Mouse (Mus musculus) right cerebral cortex, postnatal 14 days (tissue): ENCODE measurements around the gene Lman1l.

Experiments
- DNase-seq: peaks from one replicate; pipeline ENCODE4 v3.0.0; 2022

The Lman1l gene

DNA sequence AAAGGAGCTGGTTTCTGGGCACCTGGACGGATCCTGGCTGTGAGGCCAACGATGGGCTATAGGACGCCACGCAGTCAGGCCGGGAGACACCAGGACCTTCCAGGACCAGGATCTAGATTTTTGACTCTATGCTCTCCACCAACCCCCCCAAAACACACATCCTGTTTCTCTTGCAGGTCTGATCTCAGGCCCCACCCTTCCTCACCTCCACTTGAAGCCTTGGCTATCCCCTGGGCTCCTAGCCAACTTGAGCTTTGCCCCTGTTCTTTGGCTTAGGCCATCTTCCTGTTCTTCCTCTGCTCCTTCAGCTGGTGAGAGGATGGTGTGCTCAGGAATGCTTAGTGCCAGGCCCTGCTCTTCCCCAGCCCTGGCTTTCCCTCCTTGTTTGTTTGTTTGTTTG is at the start of gene Lman1l:
Gene Lman1l, minus strand, starts transcription at position 101 of the 400 bp plus-strand sequence.
- DNase-seq, result no peak

DNA sequence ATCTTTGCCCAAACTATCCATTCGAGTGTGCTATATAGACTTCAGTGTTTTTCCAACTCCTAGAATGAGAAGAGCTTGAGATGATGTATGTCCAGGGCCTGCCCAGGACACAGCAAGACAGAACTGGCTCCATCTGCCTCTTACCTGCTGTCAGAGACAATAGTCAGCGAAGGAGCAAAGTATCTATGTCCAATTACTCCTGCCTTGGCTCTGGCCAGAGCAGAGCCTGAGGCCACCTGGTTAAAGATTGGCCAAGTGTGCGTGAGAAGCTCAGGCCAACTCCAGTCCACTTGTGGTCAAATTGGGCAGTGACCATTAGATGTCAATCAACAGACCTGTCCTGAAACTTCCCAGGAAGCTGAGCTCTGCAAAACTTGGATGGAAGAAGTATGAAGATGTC is 49.0 kb upstream of the Lman1l start:
- DNase-seq, result no peak

DNA sequence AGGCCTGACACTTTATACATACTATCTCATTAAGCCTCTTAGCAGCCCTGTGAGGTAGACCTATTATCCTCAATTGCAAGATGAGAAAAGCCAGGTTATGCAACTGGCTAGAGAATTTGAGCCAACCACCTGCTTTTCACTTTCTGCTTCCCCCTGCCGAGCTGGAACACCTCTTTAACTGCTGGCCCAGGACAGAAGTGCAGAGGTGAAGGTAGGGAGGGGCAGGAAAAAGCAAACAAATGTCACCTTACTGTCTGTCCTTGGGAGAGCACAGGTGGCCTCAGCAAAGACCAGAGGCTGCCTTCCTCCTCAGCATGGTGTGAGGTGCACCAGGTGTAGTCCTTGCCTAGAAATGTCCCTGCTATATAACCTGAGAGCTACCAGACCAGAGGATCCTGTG is 47.7 kb upstream of the Lman1l start:
- no peak for DNase-seq

DNA sequence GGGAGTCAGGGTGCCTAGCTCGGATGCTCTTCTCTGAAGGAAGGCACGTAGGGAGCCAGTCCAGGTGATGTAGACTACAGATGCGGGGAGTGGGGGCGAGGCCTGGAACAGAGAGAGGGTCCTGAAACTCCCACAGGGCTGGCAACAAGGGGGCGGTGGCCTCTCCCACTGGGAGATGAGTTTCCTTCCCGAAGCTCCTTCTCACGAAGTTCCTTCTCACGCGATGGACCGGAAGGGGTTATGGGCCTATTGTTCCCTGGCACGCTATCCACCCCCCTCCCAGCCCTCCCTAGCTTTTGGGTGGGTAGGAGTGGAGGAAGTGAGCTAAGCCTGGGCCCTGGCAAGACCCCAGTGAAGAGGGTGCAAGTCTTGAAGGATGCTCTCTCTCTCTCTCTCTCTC is 47.2 kb upstream of the Lman1l start:
- no peak for DNase-seq

DNA sequence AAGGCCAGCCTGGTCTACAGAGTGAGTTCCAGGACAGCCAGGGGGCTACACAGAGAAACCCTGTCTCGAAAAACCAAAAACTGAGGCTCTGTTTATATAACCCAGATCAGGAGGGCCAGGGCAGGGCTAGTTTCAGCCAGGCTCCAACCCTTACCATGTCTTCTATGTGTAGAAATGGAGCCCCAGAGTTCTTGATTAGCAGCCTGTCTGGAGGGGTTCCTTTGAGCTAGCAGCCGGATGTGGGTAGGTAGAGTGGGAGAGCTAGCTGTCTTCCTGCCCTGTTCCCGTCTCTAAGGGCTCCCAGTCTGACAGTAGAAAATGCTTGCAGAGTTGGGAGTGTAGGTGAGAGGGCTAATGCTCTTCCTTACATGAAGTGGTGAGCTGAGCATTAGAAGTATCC is 46.6 kb upstream of the Lman1l start:
- no peak for DNase-seq

DNA sequence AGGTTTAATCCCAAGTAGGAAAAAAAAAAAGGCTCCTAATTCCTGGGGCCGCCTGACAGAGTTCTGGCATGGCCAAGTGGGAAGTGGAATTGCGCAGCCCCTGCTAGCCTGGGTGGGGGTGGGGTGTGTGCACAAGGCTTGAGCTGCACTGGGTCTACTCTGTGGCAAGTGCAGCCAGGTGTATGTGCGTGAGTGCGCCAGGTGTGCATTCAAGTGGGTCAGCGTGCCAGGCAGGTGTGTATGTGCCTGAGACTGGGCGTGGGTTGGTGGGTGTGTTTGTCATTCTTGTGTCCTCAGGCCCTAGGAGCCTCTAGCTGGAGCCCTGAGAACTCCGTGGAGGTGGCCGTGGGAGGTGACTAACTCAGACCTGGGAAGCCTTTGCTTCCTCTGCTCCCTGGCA is 46.0 kb upstream of the Lman1l start:
- no peak for DNase-seq

DNA sequence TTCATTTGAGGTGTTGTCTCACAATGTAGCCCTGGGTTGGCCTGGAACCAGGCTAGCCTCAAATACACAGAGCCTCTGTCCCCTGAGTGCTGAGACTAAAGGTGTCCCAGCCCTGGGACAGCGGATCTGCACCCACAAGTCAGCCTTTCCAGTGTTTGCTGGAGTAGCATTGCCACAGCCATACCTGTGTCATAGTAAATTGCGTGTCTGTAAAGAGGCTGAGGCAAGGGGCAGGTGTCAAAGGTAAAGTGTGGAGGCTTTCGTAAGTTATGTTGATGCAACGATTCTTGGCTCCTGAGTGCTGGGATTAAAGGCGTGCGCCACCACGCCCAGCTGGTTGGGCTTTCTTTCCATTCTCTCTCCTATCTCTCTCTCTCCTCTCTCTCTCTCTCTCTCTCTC is 44.0 kb upstream of the Lman1l start:
- no peak for DNase-seq

DNA sequence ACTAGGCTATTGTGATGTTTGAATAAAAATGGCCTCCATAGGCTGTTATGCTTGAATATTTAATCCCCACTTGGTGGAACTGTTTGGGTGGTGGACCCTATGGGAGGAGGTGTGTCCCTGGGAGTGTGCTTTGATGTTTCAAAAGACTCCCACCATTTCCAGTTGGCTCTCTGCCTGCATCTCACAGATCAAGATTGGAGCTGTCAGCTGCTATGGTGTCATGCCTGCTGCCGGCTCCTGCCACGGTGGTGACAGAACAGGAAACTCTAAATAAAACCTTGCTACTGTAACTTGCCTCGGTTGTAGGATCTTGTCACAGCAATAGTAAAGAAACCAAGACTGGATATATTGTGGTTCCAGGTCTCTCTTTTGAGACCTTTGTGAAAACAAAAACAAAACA is 41.0 kb upstream of the Lman1l start:
- DNase-seq, result no peak

DNA sequence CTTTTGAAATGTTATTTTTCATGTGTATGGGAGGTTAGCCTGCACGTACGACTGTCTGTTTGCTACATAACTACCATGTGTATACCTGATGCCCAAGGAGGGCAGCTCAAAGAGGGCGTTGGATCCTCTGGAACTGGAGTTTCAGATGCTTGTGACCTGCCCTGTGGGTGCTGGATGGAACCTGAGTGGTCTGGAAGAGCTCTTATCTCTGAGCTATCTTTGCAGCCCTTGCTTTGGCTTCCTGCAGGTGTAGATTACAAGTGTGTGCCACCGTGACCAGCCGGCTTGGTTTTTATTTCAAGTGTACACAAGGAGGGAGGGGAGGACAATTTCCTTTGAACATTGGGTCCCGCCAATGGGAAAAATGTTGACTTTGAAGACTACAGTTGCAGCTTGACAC is 39.9 kb upstream of the Lman1l start:
- DNase-seq, result no peak

DNA sequence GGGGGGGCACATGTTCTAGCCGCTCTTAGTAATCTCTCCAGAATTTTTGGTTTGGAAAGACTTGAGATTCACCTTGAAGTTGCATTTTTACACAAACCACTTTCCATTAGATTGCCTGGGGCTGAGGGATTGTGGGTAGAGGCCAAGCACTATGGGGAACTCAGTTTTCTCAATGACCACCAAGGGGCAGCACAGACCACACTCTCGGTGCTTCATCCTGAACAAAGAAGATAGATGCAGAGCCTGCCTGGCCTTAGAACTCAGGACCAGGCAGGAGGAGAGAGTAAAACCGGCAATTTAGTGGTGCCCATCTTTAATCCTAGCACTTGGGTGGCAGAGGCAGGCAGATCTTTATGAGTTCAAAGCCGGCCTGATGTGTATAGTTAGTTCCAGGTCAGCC is 39.2 kb upstream of the Lman1l start:
- peak; percentile 73 for DNase-seq

DNA sequence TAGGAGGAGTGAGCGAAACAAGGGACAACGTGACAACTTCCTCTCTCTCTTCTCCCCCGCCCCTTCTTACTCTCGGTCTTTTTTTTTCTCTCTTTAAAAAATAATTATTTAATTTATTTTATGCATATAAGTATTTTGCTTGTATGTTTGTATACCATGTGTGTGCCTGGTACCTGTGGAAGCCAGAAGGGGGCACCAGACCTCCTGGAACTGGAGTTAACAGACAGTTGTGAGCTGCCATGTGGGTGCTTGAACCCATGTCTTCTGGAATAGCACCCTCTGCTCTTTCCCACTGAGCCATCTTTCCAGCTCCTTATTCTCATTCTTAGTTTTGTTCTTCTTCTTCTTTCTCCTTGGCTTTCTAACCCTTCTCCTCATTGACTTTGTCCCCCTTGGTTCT is 38.4 kb upstream of the Lman1l start:
- no peak for DNase-seq

DNA sequence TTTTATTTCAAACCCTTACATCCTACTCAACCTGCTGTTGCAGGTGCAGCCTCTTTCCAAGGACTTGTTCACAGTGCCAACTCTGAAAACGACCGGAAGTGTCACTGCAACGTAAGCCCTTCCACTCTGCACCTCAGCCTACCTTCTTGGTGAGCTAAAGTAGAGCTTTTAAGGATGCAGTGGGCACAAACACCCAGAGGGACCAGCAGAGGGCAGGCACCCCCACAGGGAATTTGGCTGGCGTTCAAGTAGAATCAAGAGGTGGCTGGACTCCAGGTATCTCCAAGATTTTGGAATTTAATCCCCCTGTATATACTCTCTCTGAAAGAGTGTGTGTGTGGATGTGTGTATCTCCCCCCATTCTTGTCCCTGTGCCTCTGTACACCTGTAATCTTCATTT is 37.3 kb upstream of the Lman1l start:
- DNase-seq, result no peak

DNA sequence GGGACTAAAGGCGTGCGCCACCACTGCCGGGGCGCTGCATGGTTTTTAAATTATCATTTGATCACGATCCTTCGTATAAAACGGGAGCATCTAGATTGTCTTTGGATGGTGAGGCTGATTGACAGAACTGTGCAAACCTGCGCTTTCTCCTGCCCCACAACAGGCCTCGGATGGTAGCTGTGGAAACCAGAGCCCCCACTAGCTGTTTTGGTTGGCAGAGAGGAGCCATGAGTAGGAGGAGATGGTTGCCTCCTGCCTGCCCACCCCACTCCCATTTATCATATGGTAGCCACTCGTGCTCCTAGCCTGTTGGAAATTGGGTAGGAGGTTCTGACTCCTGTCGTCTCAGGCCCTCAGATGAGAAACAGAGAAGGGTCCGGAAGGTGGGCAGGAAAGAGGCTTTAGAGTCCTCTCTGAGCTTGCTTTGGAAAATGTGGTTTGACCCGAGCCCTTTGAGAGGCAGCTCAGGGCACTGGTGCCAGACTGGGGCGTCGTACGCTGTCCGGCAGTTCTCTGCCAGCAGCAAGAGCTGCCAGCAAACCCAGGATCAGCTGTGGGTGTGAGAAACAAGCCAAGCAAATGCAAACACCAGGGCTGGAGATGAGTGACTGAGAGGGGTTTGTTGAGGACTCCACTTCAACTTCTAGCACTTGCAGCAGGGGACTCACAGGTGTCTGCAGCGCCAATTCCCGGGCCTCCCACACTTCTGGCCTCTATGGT is 36.2 kb upstream of the Lman1l start:
- DNase-seq, result no peak

DNA sequence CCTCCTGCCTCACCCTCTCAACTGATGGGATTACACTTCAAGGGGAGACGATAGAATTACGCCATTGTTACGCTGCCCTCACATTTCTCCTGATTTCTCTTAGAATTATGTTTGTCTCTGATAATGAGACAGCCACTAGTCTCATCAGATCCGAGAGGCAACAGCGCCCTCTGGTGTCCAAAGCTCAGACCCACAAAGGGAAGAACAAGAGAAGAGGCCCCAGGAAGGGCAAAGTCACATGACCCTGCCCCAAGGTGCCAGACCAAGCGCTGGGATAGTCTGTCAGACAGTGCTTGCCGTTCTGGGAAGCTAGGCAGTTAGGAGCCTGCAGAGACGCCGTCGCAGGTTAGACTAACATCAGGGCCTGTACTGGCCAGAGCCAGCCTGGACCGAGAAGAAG is 35.2 kb upstream of the Lman1l start:
- DNase-seq, result peak; percentile 97

DNA sequence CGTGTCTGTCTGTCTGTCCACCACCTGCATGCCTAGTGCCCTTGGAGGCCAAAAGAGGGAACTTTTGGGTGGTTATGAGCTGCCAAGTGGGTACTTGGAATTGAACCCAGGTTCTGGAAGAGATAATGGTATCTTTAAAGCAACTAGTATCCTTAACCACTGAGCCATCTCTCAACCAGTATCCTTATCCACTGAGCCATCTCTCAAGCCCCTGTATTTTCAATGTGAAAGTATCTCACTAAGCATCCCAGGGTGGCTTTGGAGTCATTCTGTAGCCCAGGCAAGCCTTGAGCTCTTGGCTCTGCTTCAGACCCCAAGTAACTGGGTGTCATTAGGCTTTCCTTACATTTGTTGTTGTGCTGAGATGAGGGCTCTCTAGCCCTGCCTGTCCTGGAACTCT is 34.4 kb upstream of the Lman1l start:
- DNase-seq, result no peak

DNA sequence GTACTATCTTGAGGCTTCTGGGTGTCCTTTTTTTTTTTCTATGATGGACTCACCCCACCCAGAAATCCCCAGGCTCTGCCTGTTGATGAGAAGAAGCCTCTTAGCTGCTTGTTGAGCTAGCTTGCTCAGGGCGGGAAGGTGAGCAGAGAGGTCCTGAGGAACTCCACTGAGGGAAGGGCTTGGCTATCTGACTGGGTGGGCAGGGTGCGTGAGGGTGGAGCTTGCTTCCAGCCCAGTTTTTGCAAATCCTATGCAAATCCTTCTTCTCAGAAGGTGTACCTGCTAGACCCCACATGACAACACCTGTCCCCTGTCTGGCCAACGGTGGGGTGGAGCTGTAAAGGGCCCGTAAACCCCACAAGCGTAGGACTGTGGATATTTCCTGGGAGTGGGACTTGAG is 32.7 kb upstream of the Lman1l start, which contains the start of gene Csk:
Gene Csk, minus strand, starts transcription at position 349 of the 400 bp plus-strand sequence.
- DNase-seq, result no peak

DNA sequence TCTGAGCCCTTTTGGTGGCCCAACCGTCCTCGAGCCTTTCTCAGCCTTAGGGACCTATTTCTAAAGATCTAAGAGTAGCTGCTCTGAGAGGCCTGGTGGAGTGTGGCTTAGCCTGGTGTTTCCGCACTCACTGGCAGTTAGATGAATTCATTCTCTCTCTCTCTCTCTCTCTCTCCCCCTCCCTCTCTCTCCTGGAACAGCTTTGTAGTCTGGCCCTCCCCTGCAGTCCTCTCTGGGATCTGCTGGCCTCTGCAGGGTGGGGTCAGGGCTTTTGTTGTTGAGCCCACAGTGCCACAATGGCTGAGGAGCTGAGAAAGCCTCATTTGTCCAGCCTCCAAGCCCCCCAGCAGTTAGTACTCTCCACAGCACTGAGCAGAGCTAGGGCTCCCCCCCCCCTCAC is 32.3 kb upstream of the Lman1l start:
- DNase-seq, result no peak

DNA sequence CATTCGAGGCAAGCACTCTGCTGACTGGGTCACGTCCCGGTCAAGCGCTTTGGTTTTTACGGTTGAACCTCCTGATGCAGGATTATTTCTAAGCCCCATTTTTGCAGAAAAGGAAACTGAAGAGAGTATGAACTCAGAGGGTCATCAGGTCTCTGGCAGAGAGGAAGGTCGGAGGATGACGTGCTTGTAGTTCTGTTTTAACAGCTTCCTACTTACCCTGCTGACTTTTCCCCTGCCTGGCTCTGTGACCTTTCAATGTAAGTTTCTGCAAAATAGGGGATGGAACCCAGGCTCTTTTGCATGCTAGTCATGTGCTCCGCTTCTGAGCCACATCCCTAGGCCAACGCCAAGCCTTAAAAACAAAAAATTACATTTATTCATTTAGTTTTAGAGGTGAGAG is 31.8 kb upstream of the Lman1l start:
- no peak for DNase-seq

DNA sequence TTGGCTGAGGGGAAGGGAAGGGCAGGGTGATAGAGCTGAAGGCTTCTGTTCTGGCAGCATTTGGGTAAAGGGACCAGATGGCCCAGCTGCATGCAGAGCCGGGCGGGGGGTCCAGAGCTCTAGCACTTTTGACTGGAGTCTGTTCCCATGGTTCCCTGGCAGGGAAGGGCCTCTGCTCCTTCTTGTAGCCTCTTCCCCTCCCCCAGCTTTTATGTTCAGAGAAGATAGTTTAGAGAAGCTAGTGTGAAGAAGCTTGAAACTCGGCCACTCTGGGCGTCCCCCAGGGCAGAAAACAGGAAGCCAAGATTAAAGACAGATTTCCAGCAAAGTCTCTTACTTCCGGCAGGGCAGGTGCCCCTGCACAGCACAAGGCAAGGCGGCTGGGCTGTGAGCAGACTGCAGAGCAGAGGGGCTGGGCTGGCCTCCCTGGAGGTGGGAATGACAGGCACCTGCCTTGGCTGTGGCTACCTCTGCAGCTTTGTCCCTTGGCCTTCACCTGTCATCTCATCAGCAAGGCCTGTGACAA is 30.3 kb upstream of the Lman1l start:
- no peak for DNase-seq

DNA sequence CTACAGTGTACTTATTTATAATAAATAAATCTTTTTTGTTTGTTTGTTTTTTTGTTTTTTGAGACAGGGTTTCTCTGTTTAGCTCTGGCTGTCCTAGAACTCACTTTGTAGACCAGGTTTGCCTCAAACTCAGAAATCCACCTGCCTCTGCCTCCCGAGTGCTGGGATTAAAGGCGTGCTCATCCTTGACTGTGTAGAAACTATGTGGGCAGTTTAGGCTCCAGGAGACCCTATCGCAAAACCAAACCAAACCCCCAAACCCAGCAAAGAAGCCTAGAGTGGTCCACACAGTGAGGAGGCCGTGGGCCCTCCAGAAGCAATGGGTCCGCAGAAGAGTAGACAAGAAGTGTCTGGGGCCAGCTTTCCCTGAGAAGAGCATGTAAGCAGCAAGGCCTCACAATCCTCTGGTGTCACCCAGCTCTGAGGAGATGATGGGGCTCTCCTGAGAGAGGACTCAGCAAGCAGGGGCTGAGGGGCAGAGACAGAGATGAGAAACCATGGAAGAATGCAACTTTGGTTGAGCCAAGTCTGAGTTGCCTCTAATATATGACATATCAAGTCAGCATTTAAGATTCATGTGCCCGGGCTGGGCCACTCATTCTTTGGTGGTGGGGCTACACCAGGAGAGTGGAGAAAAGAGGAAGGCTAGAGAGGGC is 29.7 kb upstream of the Lman1l start:
- DNase-seq, result no peak

DNA sequence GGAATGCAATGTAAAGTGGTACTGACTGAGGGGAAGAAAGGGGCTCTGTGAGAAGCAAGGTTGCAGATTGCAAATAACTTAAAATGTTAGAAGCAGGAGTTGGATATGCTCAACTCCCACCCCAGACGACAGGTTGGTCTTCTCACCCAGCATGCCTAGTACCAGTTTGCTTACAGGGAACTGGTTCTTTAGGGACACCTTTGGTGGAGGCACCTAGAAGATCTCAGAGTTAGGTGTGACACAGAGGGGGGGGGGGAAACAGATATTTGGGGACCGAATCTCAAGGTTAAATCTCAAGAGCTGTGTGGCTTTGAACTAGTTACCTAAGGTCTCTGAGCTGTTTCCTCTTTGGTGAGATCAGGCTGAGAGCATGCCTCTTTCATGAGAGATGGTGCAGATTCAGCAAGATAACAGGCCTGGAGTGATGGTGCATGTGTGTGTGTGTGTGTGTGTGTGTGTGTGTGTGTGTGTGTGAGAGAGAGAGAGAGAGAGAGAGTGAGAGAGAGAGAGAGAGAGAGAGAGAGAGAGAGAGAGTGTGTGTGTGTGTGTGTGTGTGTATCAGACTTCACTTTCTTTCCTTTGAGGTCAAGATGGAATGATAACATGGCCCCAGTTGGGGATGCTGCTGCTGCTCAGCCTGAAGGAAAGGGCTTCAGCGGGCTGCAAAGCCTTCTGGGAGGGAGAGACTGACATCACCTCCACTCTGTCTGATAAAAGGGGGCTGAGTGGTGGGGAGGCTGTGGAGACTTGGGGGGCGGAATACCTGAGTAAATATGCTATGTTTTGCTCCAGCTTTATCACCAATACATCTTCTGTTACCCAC is 26.9 kb upstream of the Lman1l start:
- DNase-seq, result no peak

DNA sequence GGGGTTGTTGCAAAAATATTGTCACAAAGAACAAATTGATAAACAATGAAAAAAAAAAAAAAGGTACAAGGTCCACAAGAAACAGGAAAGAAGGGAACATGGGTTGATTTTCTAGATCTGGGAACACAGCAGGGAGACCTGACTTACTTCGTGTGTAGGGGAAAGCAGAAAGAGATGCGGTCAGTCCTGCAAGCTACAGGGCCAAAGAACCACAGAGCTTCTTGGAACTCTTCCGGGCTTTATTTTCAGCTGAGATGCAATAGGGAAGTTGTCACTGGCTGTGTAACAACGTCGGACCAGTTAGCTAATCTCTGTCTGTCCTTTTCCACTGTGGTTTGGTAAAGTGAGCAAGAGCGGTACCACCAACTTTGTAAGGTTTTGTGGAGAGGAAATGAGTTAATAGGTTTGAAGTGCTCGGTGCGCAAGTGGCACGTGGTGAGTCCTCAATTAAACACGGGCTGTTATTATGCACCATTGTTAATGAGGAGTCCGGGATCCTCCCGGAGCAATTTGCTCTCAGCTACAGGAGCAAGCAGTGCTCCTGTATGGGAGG is 26.1 kb upstream of the Lman1l start:
- no peak for DNase-seq
